Mouse (Mus musculus) neural tube, embryonic 14.5 days (tissue): ENCODE results near the gene Vdac1. TPM values are rescaled to one million over a fixed set of nuclear protein-coding genes. Genes with fewer than 3 reads are reported as not detected.

Source experiments
- ATAC-seq: fragments of 200-750 bp; cut with Nextera tagmentation; 2 replicates; pipeline ENCODE4 v1.8.0; 2017; ENCODE audit warnings: low read depth, mild to moderate bottlenecking, moderate TSS enrichment, moderate library complexity
- H3K27ac ChIP-seq: fragments of 300-500 bp; sonication (generic); 2 replicates; pipeline ENCODE4 v1.5.1; 2014; ENCODE audit warnings: low read depth, mild to moderate bottlenecking, control low read depth, low read length, moderate library complexity, mixed read lengths
- H3K27me3 ChIP-seq: fragments of 300-500 bp; sonication (generic); 2 replicates; pipeline ENCODE4 v1.6.1; 2014; ENCODE audit warnings: low read length; ENCODE audit not compliant: control insufficient read depth, insufficient read depth
- H3K36me3 ChIP-seq: fragments of 300-500 bp; sonication (generic); 2 replicates; pipeline ENCODE4 v1.6.1; 2014; ENCODE audit warnings: low read length, mixed read lengths; ENCODE audit not compliant: control insufficient read depth, insufficient read depth
- H3K4me1 ChIP-seq: fragments of 300-500 bp; sonication (generic); 2 replicates; pipeline ENCODE4 v1.6.1; 2014; ENCODE audit warnings: low read length; ENCODE audit not compliant: control insufficient read depth, insufficient read depth
- H3K4me2 ChIP-seq: fragments of 300-500 bp; sonication (generic); 2 replicates; pipeline ENCODE4 v1.6.1; 2014; ENCODE audit warnings: mild to moderate bottlenecking, low read depth, low read length, control low read depth
- H3K4me3 ChIP-seq: fragments of 300-500 bp; sonication (generic); 2 replicates; pipeline ENCODE4 v1.5.1; 2014; ENCODE audit warnings: low read depth, low read length, control low read depth, mixed read lengths
- H3K9ac ChIP-seq: fragments of 300-500 bp; sonication (generic); replicated peaks from 2 replicates; pipeline ENCODE4 v1.6.1; 2014; ENCODE audit warnings: low read depth, mild to moderate bottlenecking, control low read depth, low read length, mixed read lengths
- H3K9me3 ChIP-seq: fragments of 300-500 bp; sonication (generic); 2 replicates; pipeline ENCODE4 v1.6.1; 2016; ENCODE audit warnings: low read length; ENCODE audit not compliant: control insufficient read depth
- WGBS: fragments of 180-500 bp; shearing (Covaris S2); extraction: QIAGEN DNeasy Blood & Tissue Kit; methylation state at CpG from one replicate; pipeline ENCODE4 v1.1.7; 2014; 5-methylcytosine and 5-hydroxymethylcytosine counted together
- polyA plus RNA-seq: library from polyadenylated mRNA; unstranded; fragments of >200 nt; fragmentation: Nextera tagmentation; extraction: Ambion mirVana; gene quantifications from 2 replicates; pipeline ENCODE4 v1.2.1, GENCODE M21; 2014

Vdac1 gene
- 282 and 283 TPM in 2 replicates for polyA plus RNA-seq

DNA sequence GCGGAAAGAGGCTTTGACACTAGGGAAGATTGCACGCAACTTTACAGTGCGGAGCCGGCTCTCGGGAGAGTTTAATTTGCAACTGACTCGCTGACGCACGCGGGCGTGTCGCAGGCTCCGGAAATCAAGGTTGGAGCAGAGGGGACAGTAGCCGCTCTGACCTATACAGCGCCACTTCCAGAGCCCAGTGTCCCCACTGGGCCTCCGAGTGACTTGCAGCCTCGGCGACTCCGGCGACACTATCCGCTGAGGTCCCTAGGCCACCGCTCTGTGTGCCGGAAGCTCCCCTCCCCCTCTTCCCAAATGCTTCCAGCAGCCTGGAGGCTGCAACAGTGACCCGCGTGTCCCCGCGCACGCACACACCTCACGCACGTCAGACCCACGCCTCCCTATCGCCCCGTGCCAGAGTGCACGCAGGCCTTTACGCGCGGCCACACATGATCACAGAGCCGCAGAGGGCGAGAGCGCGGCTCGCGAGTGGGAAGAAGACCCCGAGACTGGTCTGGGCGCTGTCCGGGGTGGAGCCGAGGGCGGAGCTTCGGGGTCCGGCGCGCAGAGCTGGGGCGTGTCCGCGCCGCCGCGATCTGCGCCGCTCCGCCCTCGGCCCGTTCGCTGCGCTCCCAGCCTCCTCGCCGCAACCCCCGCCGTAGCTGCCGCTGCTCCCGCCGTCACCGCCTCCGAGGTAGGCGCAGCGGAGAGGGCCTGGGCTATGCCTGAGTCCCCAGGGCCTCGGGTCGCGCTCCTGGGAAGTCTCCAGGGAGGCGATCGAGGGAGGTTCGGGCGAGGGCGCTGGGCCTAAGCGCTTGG is at the start of gene Vdac1:
TSS of gene Vdac1 (plus strand) at position 390 of the 807 bp plus-strand sequence.
- no peaks in the 10 kb centered on the region for H3K27me3 ChIP-seq
- no peaks in the 10 kb centered on the region for H3K36me3 ChIP-seq
- peak; percentile 95 for ATAC-seq
- H3K27ac ChIP-seq: peak within 1 kb of the TSS; percentile 86
- H3K9me3 ChIP-seq: no peaks in the 10 kb centered on the region
- H3K9ac ChIP-seq: peak within 1 kb of the TSS; percentile 86
- WGBS: under 1% methylated on average over 69 of the region's 84 CpGs
- peak within 1 kb of the TSS; percentile 93 for H3K4me3 ChIP-seq
- H3K4me1 ChIP-seq: peaks cover 28% of the 10 kb centered on the region
- H3K4me2 ChIP-seq: peak within 1 kb of the TSS; percentile 97

GRCm38 (mm10) chr11:52314102-52314793 is 46.4 kb upstream of the Vdac1 start:
- no peak overlapping the region for H3K9ac ChIP-seq
- no peaks in the 10 kb centered on the region for H3K9me3 ChIP-seq
- H3K4me3 ChIP-seq: no peak overlapping the region
- no peak for ATAC-seq
- H3K27ac ChIP-seq: no peak overlapping the region
- H3K27me3 ChIP-seq: no peaks in the 10 kb centered on the region
- no peaks in the 10 kb centered on the region for H3K4me1 ChIP-seq
- no peaks in the 10 kb centered on the region for H3K36me3 ChIP-seq
- 23% methylated on average over 26 of the region's 26 CpGs for WGBS
- no peak overlapping the region for H3K4me2 ChIP-seq

GRCm38 (mm10) chr11:52318445-52318844 is 42.2 kb upstream of the Vdac1 start:
- ATAC-seq: no peak
- no peak overlapping the region for H3K9ac ChIP-seq
- no peaks in the 10 kb centered on the region for H3K27me3 ChIP-seq
- no peaks in the 10 kb centered on the region for H3K36me3 ChIP-seq
- H3K4me3 ChIP-seq: no peak overlapping the region
- no peak overlapping the region for H3K27ac ChIP-seq
- no peaks in the 10 kb centered on the region for H3K4me1 ChIP-seq
- WGBS: 79% methylated on average over 13 of the region's 13 CpGs
- H3K9me3 ChIP-seq: no peaks in the 10 kb centered on the region
- no peak overlapping the region for H3K4me2 ChIP-seq

DNA sequence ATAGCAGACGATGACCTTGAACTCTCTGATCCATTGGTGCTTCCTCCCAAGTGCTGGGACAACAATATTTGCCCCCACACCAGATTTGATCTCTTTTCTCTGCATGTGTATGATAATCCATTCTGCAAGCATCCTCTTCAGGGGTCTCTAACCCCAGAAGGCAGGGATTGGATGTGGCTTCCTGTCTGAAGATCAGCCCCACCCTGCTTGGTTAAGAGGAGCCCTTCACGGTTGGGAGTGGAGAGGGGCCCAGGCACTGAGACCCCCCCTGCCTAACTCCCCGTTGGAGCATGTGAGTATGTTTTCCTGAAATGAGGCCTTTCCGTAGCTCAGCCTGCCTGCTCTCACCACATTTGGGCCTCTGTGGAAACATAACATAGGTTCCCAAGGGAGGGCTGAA is 41.0 kb upstream of the Vdac1 start:
- Histone ChIP-seq H3K4me3 (no peak overlapping the region), H3K4me1 (no peaks in the 10 kb centered on the region), H3K4me2 (no peak overlapping the region), H3K9ac (no peak overlapping the region), H3K27ac (no peak overlapping the region), H3K9me3 (no peaks in the 10 kb centered on the region), H3K36me3 (no peaks in the 10 kb centered on the region), H3K27me3 (no peaks in the 10 kb centered on the region)
- WGBS: 82% methylated on average over 4 of the region's 4 CpGs
- ATAC-seq: no peak

DNA sequence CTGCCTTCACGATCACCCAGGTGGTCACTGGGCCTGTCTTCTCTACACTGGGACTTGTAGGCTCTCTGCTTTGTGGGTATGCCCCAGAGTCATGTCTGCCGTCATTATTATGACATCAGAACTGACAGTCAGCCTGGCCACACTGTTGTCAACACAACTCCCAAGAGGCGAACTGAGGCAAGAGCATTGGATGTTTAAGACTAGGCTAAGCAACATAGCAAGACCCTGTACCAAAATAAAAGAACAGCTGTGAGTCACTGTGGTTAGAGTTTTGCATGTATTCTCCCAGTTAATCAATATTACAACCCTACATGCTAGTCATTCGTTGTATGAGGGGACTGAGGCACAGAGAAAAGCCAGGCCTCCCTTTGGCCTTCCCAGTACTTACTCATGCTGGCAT is 40.1 kb upstream of the Vdac1 start:
- ATAC-seq: no peak
- Histone ChIP-seq H3K27me3 (no peaks in the 10 kb centered on the region), H3K27ac (no peak overlapping the region), H3K4me1 (no peaks in the 10 kb centered on the region), H3K9me3 (no peaks in the 10 kb centered on the region), H3K4me2 (no peak overlapping the region), H3K4me3 (no peak overlapping the region), H3K9ac (no peak overlapping the region), H3K36me3 (no peaks in the 10 kb centered on the region)
- 86% methylated on average over 4 of the region's 4 CpGs for WGBS

DNA sequence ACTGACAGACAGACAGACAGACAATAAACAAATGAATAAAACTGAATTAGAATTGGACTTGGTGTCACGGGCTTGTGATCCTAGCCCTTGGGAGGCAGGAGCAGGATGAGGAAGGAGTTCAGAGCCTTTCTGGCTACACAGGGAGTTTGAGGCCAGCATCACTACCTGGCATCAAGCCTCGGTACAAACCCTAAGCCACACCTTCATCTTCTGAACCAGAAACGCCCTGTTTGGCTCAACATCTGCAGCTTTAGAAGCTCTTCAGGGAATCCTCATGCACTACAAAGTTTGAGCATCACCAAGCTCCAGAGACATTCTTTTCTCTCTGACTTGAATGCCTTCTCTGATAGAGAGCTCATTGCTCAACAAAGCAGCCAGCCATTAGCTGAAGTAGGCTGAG is 39.1 kb upstream of the Vdac1 start:
- ATAC-seq: no peak
- Histone ChIP-seq H3K9ac (no peak overlapping the region), H3K4me1 (no peaks in the 10 kb centered on the region), H3K4me2 (no peak overlapping the region), H3K4me3 (no peak overlapping the region), H3K27ac (no peak overlapping the region), H3K27me3 (no peaks in the 10 kb centered on the region), H3K9me3 (no peaks in the 10 kb centered on the region), H3K36me3 (no peaks in the 10 kb centered on the region)
- 70% methylated on average over 3 of the region's 3 CpGs for WGBS

DNA sequence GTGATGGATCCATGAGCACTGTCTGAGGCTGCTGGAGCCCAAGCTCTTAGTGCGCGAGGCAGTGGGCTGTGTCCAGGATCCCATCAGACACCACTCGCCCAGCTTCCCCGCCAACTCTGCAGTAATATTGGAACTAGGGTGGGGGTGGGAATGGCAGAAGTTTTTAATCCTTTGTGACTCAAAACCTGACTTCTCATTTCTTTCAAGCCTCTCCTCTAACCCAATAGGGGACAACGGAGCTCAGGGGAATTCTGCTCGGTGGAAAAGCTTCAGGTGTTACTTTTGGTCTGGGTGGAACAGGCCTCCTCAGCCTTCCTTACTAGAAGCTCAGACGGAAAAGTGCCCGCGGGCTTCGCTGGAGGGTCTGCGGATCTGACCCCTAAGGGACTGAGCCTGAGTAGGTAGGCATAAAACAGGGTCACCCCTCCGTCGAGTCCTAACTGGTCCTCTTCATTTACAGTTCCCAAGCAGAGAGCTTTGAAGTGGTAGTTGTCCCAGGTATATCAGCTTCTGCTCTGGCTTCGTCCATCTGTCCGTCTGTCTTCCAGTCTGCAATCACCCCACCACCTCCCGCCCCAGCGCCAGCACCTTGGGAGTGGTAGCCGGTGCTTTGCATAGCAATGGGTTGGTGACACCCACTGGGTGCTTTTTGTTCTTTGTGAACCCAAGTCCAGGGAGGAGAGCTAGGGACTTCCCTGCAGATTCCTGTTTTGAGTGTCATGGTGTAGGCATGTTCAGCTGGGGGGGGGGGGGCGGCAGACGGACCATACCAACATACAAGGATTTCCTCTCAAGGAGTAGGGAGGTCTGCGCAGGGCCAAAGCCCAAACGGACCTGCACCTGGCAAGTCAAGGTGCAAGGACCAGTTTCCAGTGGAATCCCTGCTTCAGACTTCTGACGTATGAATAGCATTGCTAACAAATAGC is 36.0 kb upstream of the Vdac1 start:
- Histone ChIP-seq H3K27ac (no peak overlapping the region), H3K36me3 (no peaks in the 10 kb centered on the region), H3K4me3 (no peak overlapping the region), H3K4me2 (no peak overlapping the region), H3K4me1 (no peaks in the 10 kb centered on the region), H3K9me3 (no peaks in the 10 kb centered on the region), H3K27me3 (no peaks in the 10 kb centered on the region), H3K9ac (no peak overlapping the region)
- WGBS: 53% methylated on average over 23 of the region's 23 CpGs
- ATAC-seq: no peak

DNA sequence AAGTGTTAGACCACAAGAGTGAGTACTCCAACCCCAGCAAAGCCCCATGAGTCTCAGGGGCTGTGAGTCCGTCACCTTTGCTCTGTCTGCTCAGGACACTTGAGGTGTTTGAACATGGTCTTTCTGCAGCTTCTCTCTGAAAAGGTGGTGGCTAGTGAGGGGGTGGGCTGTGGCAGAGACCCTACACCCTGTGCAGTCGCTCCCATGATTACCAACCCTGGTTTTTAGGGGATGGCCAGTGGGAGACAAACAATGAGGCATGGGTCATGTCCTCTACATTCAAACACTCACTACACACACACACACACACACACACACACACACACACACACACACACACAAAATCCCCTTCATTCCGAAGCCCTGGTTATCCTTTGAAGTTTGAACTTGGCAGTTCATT is 33.3 kb upstream of the Vdac1 start:
- Histone ChIP-seq H3K27ac (no peak overlapping the region), H3K36me3 (no peaks in the 10 kb centered on the region), H3K4me1 (no peaks in the 10 kb centered on the region), H3K27me3 (no peaks in the 10 kb centered on the region), H3K9ac (no peak overlapping the region), H3K4me3 (no peak overlapping the region), H3K9me3 (no peaks in the 10 kb centered on the region), H3K4me2 (no peak overlapping the region)
- WGBS: 64% methylated on average over 3 of the region's 3 CpGs
- ATAC-seq: no peak
